Mouse (Mus musculus): Measurements from ENCODE around the gene Ch25h.

Gene Ch25h

DNA sequence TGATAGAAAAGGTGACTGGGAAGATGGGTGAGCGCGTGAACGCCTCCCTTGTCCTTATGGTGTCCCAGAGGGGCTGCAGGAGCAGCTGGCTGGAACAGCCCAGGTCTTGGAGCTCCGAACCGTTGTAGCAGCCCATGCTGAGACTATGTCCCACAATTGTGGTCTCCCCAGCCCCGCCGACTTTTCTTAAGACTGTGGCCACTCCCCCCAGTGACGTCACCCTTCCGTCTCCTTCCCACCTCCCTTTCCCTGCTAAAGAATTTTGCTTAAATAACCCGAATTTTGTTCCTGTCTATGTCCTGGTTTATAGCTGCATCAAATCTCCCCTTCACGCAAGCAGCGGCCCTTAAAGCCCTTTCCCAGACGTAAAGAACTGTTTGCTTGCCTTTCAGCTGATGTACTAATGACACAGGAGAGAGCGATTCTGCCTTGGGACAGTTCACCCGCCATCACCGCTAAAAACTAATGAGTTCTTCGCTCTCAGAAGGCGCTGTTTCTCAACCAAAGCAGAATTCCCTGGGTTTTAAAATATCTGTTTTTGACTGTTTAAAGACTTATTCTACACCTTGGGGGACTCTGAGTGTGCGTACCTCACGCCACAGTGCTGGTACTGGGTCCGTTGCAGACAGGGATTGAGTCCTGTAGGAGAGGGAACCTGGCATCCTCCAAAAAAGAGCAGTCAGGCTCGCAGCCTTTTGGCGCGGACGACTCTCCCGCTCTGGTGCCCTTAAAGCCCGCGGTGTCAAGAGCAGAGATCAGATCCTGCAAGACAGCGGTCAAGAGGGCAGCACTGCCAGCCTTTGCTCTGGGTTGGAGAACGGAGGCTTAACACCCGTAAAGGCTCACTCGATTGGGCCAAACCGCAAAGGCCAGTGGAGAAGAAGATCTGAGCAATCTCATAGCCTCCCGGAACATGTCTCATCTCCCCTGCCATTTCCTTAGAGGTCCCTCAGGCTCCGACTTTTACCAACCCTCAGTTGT is at the start of gene Ch25h:
Gene Ch25h, minus strand, starts transcription at position 174 of the 981 bp plus-strand sequence.
- no peak for DNase-seq (ENCODE audit: low read depth)

DNA sequence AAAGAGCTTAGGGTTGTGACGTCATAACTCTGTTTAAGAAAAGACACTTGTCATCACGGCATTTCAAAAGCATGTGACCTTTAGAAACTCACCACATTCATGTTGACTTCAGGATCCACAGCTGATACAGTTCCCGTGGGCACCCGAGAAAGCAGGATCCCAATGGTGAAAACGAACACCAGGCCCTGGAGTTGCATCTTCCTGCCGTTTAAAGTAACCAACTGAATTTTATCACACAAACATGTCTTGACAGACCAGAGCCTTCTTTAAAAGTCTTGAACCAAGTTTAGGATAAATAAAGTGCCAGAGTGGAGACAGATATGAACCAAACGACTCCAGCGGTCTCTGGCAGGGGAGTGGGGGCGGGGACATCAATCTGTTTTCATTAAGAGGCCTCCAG is 49.7 kb upstream of the Ch25h start:
- no peak for DNase-seq (ENCODE audit: low read depth)

DNA sequence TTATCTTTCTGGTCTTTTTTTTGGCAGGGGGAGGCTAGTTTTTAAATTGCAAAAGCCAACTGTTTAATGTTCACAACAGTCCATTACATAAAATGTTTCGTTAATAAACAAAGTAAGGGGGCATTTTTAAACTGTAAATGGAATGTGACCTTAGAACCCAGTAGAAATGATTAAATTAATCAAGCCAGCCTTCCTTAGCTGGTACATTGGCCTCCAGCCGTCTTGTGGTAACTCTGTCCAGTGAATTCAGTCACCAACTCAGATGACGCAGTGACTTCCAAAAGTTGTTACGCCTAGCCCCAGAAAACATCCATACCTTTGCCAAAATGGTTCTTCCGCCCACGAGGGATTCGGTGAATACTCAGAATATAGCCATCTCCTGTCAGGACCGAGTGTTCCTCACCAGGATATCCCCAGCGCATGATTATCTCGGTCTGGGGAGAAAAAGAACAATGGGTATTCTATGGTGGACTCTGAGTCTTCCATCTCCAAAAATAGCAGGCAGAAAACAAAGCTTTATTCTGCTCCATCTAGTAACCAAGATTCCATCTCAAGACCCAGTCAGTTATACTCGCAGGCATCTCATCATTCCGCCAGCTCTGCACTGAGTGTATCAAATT is 48.3 kb upstream of the Ch25h start:
- DNase-seq (ENCODE audit: low read depth) = no peak

DNA sequence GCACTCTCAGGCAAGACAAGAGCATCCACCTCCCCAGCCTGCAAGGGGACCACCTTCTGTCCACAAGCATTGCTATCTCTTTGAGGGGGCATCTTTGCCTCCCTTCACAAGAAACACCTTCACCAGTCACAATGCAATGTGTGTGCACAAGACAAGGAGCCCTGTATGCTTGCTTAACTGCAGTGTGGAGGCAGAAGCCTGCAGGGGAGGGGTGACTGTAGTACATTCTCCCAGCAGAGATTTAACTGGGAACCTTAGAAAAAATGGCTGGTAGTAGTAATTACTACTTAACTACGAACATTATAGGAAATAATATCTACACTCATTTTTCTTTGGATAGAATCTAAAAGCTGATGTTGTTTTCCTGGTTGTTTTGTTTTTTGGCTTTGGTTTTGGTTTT is 47.0 kb upstream of the Ch25h start:
- no peak for DNase-seq (ENCODE audit: low read depth)

DNA sequence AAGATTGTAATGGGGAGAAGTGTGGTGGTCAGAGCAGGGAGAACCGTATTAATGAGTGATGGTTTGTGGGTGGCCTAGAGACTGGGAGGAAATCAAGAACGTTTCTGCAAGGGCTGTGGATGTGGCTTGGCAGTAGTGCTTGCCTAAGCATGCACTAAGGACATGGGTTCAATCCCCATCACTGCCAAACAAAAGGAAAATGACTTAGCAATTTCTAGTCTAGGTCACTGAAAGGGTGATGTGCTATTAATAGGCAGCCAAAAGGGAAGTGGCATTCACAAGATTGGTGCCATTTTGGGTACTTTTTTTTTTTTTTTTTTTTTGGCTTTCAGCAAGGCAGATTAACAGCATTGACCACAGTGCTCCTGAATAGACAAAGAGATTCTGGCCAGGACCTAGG is 46.4 kb upstream of the Ch25h start:
- DNase-seq (ENCODE audit: low read depth) = no peak

DNA sequence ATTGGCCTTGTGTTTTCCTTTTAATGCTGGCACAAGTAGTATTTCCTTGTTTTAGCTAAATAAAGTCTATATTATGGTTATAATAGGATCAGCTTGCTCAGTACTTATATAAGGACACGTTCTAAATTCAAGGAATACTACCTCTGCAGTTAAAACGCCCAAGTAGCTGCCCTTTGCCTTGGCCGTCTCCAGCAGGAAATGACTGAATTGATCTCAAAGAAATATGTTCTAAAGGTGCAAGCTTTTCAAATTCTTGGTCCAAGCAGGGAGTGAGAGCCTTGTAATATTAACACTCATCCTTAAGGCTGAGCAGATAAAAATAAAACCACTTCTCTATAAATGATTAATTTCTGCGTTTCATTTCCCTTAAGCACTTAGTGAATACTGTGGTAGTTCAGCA is 45.1 kb upstream of the Ch25h start:
- DNase-seq (ENCODE audit: low read depth) = no peak

DNA sequence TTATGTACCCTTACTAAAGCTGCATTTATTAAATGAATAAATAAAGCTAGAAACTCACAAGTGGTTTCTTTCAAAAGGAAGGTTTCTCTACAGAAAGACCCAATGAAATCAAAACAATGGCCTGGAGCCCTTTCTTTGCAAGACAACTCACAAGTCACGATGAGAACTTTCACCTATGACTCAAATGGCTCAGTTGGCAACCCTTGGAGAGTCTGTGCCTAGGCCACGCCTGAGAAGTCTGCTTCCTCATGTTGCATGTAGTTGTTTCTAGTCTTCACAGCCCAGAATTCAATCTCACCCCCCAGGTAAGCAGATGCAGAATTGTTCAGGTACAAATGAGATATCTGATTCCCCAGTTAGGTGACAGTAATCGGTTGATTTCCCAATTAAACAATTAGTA is 44.7 kb upstream of the Ch25h start:
- no peak for DNase-seq (ENCODE audit: low read depth)

DNA sequence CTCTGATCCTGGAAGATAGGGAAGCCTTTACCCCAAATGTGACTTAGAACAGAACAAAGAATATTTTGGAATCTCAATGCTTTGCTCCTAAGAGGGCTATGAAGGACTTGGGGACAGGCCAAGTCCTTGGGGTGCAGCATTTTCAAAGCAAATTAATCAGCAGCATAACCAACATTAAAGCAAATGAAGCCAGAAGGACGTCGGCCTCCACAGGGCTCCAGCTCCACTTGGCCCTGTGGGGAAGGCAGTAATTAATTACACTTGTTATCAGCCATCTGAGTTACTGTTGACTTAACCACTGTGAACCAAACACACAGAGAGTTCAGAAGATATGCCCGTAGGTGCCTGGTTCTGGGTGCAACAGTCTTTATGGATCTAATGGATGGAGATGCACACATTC is 43.8 kb upstream of the Ch25h start:
- no peak for DNase-seq (ENCODE audit: low read depth)

DNA sequence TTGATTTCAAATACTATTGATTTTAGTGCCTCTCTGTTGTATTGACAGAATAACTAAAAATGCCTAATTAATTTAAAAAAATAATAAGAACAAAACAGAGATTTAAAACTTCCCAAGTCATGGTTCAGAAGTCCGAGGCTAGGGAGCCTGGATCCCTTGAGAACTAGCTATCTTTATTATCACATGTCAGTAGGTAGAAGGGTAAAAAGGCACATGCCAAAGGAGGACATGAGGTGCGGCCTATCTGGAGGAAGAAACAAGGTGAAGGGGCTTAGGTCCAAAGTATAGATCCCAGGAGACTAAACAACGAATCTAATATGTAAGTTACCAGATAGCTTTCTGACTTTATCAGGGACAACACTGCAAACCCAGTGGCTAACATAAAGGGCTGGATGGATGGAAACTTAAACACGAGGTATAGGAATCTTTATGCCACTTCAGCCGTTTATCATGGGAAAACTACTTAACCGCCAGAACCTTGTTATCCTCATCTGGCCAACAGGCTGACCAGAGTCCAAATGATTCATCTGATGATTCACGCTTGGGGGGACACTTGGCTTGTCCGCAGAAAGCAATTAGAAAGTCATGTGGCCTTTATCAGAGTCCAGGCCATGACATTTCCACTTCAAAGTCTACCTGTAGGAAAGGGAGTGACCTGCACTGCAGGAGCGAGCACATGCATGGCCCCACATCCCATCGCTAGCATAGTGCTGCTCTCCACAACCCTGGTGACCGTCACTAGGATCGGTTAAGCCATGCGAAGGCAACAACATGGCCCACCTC is 43.0 kb upstream of the Ch25h start:
- no peak for DNase-seq (ENCODE audit: low read depth)

DNA sequence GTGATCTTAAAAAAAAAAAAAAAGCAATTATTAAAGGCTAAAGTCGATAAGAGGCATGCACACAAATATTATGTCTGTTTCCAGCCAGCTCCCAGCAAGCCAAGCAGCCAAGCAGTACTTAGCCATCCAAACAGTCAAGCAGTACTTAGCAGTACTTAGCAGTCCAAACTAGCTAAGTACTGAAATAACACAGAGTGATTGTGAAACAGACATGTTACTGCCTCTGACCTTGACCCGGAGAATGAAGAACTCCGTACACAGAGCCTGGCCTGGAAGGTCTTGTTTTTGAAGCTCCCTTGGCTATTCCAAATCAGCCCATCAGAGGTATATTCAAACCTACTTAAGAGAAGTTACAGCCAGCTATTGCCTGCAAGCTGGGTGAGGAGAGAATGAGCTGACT is 42.2 kb upstream of the Ch25h start:
- no peak for DNase-seq (ENCODE audit: low read depth)

DNA sequence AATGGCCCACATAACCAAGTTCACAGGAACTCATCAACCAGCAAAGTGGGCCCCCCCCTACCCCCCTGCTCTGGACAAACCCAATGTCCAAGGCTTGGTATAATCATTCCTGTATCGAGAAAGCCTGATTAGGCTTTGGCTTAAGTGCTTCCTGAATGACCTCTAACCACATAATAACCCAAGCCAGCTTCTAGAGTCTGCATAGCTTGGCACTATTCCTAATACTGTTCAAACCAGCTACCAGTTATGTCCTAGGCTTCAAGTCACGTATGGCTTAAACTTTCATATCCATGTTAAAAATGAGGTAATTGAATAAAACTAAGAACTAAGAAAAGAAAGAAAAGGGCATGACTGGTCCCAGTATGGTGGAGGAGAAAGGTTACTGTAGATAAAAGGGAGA is 41.4 kb upstream of the Ch25h start:
- no peak for DNase-seq (ENCODE audit: low read depth)

DNA sequence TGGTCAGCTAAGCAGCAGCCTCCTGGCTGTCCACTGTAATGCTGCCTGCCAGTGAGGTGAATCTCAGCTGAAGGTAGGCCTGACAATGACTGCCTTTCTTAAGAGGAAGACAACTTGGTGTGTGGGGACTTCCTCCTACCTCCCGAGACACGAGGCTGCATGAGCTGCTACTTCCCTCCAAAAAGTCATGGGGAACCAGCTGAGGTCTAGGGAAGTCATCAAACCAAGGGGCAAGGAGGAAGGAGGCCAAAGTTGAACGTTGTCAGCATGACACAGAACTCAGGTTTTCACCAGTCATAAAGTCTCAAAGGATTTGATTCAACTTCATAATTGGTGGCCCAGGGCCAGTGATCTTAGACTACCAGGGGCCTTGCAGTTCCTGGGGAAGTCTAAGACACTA is 40.7 kb upstream of the Ch25h start:
- no peak for DNase-seq (ENCODE audit: low read depth)

DNA sequence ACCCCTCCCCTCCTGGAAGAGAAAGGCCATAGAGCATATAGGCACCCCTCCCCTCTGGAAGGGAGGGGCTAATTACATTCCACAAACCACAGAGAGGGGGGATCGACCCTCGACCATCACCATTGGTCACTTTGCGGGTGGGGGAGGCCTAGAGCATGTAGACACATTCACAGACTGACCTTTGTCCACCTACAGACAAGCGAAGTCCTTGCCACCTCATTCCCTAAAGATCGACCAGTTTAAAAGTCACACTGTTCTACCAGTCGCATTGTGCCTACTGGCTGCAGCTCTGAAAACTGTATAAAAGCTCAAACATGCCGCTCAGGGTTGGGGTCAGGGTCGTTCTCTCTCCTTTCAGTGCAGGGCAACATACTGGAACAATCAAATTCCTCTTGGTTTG is 36.6 kb upstream of the Ch25h start:
- DNase-seq (ENCODE audit: low read depth) = no peak

DNA sequence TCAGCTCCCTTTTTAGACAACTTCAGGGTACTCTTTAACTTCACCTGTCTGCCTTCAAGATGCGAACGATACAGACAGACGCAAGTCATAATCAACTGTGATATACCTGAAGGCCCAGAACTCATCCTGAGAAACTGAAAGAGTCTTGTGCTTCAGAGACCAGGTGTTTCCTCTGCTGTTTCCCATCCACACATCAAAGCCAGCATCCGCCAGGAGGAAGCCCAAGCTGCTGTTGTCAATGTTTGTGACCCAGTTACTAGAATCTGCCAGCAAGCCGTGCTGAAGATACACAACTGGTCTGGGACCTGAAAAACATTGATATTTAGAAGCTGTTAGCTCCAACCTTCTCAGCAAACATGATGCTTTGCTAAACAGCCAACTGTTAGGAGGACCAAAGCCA is 35.8 kb upstream of the Ch25h start:
- no peak for DNase-seq (ENCODE audit: low read depth)

DNA sequence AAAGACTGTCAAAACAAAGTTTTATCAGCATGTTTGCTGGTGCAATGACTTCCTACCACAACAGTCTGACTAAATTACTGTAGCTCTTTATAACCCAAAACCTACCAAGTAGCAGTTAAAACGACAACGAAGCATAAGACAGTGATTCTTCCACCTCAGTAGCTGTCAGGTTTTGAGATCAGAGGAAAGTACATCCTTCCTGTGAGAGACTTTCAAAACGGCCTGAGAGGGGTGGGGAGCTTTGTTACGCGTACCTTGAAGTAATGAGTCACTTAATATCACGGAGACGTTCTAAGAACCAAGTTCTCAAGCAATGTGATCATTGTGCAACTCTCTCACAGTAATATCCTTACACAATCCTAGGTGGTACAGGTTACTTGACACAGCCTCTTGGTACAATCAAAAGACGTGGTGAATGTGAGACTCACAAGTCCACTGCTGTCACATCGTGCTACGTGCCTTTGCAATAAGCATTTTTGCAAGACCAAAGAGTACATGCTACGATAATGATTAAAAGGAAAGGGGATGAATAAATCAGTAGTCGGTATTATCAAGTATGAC is 30.3 kb upstream of the Ch25h start:
- DNase-seq (ENCODE audit: low read depth) = no peak

DNA sequence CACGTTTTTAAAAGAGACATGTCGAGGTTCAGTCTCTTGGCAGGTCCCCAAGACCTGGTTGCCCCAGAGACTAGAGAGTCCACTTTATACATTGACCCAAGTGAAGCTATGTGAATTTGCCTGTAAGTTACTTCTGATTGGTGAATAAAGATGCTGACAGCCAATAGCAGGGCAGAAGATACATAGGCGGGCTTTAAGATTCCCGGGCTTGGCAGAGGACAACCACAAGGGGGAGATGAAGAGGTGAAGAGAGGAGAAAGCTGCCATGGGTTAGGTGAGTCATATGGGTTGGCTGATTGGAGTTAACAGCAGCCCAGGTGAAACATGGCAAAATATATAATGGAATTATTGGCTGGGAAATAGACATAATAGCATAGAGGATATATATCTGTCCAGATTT is 25.8 kb upstream of the Ch25h start:
- peak; percentile 67 for DNase-seq (ENCODE audit: low read depth)

DNA sequence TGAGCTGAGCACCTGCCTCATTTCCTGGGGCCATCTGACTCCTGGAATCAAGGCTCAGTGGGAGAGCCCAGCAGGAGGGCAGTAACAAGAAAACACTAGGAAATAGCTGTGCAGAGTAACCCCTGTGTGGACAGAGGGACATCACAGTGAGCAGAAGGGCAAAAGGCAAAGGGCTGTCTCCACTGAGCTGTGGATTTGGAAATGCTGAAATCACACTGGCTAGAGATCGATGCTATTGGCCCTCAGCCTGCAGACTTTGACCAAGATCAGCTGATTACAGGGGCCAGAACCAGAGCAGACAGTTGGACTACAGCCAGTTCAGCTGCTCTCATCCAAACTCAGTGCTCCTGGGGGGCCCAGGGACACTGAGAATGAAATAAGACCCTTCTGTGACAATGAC is 21.4 kb upstream of the Ch25h start:
- no peak for DNase-seq (ENCODE audit: low read depth)

DNA sequence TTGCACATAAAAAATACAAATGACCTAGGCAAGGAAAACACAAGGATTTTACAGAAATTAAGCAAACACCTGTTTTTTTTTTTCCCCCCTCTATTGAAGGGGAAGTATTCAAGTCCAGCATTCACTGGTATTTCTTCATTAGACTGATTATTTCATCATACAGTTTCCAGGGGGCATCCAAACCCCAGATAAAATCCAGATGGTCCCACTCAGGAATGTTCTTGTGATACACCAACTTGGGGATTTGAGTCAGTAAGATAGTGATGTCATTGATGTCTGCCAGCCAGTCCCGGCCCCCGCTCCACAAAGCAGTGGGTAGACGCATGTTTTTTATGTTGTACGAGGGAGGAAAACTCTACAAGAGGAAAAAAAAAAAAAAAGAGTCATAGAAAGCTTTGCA is 18.9 kb upstream of the Ch25h start:
- DNase-seq (ENCODE audit: low read depth) = no peak

DNA sequence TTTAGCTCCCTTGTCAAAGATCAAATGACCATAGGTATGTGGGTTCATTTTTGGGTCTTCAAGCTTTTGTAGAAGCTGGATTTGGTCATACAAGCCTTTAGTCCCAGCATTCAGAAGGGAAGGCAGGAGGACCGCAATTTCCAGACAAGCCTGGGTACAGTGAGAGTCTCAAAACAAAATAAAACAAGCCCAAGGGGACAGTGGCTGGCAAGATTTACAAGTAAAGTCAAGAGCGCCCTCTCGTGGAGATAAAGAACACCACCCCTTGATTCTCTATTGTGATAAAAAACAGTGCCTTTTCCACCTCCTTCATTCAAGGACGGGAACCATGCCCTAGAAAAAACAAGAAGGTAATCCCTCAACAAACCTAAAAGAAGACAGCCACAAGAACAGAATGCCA is 8.6 kb upstream of the Ch25h start:
- no peak for DNase-seq (ENCODE audit: low read depth)

DNA sequence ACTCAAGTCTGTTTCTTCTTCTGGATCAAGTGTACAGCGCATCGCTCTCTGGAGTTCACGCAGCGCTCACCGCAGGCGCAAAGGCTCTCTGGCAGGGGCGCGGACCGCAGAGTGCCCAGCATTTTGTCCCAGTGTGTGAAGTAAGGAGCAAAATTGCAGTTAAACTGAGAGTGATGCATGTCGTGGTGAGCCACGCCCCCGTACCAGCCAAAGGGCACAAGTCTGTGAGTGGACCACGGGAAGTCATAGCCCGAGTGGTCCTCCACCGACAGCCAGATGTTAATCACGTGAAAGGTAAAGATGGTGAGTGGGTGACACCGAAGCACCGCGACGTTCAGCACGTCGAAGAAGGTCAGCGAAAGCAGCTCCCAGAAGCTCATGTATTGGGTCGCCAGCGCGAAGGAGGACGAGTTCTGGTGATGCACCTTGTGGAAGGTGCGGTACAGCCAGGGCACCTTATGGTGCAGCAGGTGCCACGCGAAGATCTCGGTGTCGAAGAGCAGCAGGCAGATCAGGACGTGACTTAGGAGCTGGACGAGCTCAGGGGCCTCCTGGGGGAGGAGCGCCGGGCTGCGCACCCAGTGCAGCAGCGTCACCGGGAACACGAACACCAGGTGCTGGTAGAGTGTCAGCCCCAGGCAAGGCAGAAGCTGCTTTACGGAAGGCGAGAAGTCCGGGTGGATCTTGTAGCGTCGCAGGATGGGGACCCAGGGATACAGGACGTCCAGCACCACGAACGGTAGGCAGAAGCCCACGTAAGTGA is 555 bp downstream of the Ch25h start:
- no peak for DNase-seq (ENCODE audit: low read depth)

DNA sequence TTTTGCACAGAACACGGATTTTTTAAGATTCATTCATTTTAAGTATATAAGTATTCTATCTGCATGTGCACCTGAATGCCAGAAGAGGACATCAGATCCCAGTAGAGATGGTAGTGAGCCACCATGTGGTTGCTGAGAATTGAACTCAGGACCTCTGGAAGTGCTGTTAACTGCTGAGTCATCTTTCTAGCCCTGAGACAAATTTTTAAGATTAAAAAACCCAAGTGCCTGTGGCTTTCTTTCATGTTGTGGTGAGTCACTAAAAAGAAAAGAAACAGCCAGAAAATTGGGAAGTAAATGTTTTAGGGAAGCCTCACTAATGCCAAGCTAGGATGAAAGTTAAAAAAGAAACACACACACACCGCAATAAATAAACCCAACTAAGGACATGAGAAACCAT is 3.3 kb downstream of the Ch25h start:
- DNase-seq (ENCODE audit: low read depth) = no peak

DNA sequence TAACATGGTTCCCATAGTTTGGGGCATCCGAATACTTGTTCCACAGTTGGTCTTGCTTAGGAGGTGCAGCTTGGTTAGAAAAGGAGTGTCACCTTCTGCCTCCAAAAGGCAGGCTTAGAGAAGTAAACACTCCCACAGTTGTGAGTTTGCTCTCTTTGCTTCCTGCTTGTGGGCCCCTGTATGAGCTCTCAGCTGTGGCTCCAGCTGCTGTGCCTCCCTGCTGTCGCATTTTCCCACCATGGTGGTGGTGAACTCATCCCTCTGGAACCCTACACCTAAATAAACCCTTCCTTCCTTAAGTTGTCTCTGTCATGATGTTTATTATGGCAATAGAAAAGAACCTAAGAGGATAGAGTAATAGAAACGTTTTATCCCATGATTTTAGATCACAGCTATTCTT is 6.2 kb downstream of the Ch25h start:
- DNase-seq (ENCODE audit: low read depth) = no peak

All from fibroblast of lung, adult 2 months (primary cell).